Mouse (Mus musculus): ENCODE results near the gene Snap91.

Gene Snap91

DNA sequence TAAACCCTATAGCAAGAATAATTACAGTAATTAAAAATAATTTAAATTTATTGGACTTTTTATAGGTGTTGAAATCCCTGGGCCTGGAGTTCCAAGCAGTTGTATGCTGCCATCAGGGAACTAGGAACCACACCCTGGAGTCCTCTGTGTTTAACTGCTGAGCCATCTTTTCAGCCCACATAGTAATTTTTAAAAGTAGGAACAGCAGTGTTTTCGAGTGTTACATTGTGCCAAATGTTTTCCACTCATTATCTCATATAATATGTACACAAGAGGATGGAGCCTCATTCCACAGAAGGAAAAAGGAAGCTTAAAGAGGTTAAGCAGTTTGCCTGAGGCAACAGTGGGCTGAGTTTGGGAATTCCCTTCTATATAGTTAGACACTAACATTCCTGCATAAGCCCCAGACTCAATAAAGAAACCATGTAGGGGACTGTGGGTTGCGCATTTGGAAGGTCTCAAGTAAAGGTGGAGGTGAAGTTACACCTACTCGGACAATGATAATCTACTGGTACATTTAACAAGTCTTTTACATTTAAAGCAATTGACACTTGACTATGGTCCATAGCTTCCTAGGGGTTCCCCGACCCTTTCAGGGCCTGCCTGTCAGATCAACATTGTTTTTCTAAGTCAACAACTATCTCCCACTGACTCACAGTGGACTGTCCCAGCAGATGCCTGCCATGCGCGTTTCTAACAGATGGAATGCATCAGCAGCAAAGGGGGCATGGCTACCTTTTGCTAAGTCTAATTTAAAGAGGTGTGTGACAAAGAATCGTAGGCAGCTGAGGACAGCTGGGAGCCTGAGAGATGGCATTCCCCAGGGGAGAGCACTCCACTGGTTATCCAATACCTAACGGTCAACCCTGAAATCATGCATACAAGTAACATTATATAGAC lies 117.7 kb downstream of the Snap91 start:
- DNase-seq (ENCODE audit: inconsistent age in 2 of 2, low spot score in 1 of 2) = no peak

DNA sequence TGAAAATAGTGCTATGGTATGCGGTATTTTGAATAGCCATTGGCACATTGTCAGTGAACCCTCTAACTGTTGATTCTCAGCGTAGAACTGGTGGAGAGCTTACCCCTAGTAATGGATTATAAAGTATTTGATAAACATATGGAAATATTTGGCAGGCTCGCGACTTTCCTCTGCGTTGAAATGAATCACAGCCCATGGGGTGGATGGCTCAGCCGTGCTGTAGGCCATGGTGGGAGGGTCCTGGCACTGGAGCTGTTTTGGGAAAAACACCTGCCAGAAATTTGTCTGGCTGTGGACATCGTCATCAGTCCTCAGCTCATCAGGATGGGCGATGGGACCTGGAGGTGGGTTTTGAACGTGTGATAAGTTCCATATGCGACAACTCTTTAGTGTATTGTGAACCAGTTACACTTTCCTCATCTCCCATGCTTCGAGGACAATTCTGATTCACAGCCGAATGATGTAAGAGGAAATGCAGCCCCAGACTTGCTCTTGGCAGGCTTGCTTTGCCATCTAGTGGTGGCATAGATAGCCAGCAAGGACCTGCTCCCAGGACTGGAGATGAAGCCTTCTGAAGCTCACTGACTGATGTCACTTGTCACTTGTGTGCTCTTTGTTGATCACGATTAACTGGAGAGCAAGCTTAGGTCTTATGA lies 134.4 kb downstream of the Snap91 start:
- DNase-seq (ENCODE audit: inconsistent age in 2 of 2, low spot score in 1 of 2) = peak; percentile 85 to 95

DNA sequence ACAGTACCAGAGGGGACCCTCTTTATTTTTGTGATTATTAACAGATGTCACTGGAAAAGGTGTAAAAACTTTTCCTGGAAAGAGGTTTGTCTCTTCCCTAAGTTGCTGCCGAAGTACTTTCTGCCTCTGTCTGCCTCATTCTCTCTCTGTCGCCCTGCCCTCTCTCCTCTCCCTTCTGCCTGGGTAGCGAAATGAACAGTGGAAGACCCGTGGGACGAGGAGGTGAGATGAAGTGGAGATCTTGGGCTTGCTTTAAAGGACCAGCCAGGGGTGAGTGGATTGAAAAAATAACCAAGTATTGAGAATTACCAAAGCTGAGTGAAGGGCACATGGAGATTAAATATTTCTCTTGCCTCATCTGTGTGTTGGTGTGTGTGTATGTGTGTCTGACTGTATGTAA lies 136.4 kb downstream of the Snap91 start:
- DNase-seq (ENCODE audit: inconsistent age in 2 of 2, low spot score in 1 of 2) = peak in 1 of 2 experiments; percentile 78

DNA sequence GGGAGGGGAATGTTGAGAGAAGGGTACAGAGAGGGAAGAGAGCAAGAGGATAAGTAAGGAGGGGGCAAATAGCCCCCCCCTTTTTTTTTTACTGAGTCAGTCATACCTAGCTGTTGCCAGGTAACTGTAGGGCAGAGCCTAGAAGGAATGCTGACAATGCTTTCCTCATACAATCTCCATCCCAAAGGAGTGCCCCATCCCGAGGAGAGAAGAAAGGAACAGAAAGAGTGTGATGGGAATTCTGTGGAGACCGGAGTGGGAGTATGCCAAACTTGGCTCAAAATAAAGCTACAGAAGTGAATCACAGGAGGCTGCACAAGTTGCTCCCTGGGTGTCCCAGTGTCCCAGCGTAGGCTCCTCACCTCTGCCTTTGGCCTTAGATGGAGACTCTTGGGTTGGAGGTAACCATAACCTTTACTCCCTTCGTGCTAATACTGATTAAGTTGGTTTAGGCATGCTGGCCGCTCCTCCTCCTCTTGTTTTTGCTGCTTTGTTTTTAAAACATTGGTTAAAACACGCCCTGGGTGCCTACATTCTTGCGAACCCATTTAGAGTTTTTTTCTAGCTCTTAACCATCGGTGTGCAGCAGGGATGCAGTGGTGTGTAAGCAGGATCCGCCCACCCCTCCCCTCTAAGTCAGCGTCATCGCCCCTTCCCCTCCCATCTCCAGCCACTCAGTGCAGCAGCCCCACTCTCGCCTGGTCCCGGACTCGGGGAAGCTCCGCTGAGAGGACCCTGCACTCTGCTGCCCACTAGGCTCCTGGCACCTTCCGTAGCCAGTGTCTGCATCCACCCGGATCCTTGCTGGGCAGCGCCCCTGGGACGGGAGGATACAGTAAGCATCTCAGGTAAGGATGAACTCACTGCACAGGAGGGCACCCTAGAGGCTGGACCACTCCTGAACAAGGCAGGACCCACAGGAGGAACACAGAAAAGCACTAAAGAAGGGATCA lies 137.2 kb downstream of the Snap91 start, which contains the start of gene Prss35:
TSS of gene Prss35 (plus strand) at position 691 of the 953 bp plus-strand sequence.
- DNase-seq (ENCODE audit: inconsistent age in 2 of 2, low spot score in 1 of 2) = peak; percentile 86 to 90

DNA sequence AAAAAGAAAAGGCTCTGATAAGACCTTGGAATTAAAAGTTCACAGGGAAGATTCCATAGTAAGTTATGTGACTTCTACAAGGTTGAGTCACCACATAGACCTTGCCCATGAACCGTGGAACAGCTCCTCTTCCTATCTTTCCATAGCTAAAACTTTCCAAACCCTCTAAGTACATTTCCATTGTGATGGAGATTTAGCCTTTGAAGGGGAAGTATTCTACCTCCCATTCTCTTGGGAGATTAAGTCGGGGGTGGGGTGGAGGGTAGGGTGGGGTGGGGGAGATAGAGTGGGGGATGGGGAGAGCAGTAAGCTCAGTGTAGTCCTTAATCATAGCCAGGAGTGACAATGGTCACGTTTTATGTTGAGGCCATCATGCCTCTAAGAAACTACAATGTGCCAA lies 140.5 kb downstream of the Snap91 start:
- peak in 1 of 2 experiments; percentile 70 for DNase-seq (ENCODE audit: inconsistent age in 2 of 2, low spot score in 1 of 2)

DNA sequence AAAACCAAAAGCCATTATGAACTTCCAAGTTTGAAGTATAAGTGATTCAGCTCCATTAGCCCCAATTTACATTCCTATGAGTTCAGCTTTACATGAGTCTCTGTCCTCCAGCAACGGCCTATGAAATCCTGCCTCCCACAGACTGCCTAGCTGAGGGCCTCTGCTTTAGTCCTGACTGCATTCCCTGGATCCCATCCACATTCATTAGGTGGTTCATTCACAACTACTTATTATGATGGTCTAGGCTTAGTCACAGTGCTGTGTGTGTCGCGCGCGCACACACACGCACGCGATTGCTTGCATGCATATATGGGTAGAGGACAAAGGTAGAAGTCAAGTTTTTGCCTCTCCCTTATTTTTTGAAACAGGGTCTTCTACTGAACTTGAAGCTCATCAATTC lies 141.7 kb downstream of the Snap91 start:
- DNase-seq (ENCODE audit: inconsistent age in 2 of 2, low spot score in 1 of 2) = peak in 1 of 2 experiments; percentile 45

DNA sequence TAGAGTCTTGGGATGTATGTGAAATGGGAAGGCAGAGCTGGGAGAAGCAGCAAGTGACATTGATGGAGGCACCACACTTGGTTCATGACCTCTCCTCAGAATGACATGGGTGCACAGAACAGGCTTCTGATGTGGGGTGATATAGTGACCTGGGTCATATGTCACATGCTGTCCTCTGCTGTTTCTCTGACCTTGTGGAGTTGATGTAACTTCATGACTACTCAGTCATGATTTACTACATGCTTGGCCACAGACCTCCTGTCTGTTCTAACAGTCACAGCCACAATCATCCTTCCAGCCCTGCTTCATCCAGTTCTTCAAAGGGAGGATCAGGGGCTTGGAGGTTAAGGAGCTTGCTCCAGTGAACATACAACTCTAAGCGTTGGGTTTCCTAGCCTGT lies 142.4 kb downstream of the Snap91 start:
- peak; percentile 48 to 77 for DNase-seq (ENCODE audit: inconsistent age in 2 of 2, low spot score in 1 of 2)

DNA sequence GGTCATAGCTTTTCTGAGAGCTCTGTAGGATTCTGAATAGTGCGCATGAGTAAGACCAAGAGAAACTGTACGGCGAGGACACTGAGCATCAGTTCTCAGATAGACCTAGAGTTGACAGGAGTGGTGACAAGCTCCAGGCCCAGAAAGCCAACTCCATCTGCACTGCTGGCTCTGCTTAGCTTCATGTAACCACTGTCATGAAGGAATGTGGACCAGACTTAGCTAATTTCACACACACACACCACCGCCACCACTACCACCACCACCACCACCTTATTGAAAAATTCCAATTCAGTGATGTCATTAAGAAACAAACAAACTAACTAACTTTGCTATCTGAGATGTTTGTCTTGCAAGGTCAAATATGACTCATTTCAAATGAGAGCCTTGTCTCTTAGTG lies 143.5 kb downstream of the Snap91 start:
- peak in 1 of 2 experiments; percentile 74 for DNase-seq (ENCODE audit: inconsistent age in 2 of 2, low spot score in 1 of 2)

DNA sequence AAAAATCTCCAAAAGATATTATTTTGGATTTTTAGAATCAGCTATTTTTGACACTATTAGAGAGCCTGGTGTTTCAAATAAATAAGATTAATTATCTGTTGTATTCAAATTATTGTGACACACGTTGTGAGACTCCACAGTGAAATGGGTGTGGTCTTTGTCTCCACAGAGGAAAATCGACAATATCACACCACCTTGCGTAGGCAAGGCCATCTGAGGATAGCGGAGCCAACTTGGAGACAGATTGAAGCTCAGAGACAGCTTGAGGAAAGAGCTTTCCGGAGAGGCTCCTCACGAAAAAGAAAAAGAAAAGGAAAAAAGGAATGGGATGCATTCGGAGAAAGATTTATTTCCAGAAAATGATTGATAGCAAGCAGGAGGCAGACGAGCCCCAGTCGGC lies 145.7 kb downstream of the Snap91 start:
- DNase-seq (ENCODE audit: inconsistent age in 2 of 2, low spot score in 1 of 2) = peak in 1 of 2 experiments; percentile 73

DNA sequence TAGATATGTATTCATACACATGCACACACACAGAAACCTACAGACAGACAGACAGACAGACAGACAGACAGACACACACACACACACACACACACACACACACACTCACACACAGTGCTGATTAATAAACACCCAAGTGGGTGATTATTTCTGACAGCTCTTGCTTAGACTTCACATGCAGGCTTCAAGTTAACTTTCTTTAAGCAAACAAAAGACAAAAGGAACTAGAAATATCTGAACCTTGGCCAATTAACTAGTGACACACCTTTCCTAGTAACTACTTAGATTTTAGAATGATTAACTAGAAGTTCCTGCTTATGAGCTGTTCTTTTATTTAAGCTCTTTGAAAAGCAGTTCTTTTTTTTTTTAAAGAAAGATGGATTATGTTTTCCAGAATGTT lies 146.1 kb downstream of the Snap91 start:
- DNase-seq (ENCODE audit: inconsistent age in 2 of 2, low spot score in 1 of 2) = no peak

DNA sequence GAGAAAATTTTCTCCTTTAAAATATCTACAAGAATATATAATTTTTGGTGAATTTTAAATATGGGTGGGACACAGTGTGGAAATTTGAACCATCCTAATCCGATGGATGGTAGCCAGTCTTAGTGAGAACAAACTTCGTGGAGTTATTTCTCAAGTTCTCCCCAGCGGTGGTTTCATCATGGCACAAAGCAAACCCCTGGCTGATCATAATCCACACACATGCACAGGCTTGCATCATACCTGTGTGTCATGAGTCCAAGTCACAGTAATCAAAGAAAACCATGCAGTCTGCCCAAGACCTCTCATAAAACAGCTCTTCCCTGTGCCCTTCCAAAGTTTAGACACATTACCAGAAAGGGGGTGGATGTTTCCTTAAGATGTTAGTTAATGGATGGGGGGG lies 150.6 kb downstream of the Snap91 start:
- peak in 1 of 2 experiments; percentile 55 for DNase-seq (ENCODE audit: inconsistent age in 2 of 2, low spot score in 1 of 2)

DNA sequence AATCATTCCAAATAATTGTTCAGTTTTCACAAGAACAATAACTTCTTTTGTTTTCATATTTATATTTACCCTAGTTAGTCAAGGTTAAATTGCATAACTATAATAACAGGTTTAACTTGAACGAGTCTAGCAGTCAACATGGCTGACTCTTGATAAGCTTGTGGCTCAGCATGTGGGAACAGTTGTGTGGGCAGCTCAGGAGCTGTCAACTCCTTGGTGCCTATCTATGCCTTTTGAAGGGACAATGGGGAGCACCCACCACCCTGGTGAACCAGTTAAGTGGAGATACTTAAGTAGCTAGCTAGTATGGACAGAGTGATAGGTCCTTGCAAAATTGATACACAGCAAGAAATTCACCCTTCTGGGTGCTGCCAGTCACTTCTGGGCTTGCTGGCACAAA lies 151.4 kb downstream of the Snap91 start:
- DNase-seq (ENCODE audit: inconsistent age in 2 of 2, low spot score in 1 of 2) = no peak

DNA sequence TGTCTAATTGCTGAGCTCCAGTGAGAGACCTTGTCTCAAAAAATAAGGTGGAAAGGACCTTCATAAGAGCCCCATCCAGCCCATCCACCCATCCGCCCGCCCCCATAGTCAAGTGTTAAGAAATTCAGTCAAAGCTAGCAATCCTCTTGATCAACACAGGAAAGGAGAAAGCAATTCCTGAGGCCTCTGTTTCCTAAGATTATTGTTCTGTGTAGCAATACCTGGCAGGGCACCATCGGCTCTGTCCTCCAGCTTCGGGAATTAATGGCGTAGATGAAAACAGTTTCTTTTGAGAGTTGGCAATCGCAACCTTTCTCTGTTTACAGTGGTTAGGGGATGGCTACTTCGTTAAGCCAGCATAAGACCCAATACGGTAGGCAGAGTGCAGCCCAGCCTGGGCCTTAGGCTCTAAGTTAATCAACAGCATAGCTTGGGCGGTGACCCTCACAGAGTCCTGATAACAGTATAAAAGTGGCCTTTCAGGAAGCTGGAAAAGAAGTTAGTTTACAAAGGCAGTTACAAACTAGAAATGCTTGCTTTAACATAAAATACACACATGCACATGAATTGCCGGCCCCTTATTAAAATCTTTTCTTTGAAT lies 152.1 kb downstream of the Snap91 start:
- peak in 1 of 2 experiments; percentile 84 for DNase-seq (ENCODE audit: inconsistent age in 2 of 2, low spot score in 1 of 2)

DNA sequence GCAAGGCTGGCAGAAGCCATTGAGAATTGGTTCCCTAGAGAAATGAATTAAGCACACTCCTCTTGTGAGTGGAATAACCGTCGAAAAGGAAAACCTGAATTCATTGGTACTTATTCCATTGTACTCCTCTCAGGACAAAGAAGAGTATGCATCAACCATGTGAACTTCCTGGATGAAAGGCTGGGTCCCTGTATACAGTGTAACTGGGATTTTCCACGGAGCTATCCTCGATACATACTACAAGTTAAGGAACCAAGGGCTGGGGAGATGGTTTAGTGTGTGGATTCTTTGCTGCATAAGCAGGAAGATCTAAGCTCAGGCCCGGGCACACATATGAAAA lies 154.1 kb downstream of the Snap91 start:
- DNase-seq (ENCODE audit: inconsistent age in 2 of 2, low spot score in 1 of 2) = no peak

DNA sequence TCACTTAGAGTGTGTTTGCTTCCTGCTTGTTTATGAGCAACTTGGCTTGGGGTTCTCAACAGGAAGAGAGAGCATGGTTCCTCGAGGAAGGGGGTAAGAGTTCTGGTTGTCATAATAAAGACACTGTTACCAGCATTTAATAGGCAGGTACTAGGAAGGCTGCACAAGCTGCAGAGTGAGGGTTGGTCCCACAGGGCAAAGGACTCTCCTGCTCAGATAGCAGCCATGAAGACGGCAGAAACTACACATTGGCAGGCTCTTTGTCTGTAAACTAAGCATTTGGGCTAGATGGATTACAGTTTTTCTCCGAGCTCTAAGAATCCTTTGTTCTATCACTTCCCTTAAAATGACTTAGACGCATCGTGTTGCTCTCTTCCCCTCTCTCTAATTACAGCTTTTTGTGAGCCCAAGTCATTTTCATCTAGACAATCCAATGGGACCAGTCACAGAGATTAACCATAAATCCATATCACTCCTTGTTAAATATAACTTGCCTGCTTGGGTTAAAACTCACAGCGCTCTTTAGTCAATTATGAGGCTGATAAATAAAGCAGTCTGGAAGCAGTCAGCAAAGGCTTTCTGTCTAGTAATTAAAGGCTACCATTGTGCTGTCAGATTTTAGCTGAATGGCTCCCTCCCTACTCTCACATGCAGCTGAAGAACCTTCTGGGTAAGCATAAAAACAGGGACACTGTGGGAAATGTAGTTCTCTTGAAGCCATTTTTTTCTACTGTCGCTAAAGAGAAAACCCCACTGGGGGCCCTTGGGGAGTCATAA lies 154.7 kb downstream of the Snap91 start:
- DNase-seq (ENCODE audit: inconsistent age in 2 of 2, low spot score in 1 of 2) = no peak

DNA sequence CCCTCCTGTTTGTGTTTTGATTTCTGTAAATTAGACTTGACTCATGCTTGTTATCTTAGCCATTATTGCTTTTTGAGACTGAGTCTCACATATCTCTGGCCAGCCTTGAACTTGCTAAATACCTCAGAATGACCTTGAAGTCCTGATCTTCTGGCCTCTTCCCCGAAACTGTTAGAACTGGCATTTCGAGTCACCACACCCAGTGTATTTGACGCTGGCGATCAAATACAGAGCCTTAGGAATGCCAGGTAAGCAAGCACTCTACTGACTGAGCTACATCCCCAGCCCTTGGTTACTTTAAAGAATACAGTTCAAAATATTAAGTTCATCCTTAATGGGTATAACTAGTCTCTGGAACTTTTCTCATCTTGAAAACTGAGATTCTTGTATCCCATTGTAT lies 155.4 kb downstream of the Snap91 start:
- DNase-seq (ENCODE audit: inconsistent age in 2 of 2, low spot score in 1 of 2) = peak in 1 of 2 experiments; percentile 69

DNA sequence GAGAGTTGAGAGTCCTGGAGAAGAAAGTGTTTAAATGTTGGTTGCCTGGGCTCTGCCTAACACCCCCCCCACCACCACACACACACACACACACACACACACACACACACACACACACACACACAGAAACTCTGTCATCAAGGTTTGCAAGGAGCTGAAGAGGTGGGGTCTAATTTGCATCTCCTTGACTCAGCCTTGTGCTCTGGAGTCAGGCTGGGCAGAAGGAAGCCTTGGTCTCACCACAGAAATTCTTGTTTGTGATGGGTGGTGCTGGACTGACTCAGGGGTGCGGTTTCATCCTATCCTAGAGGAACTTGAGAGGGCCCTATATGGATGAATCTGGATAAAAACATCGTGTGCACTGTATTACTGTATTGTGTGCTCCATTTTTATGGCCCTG lies 159.7 kb downstream of the Snap91 start:
- no peak for DNase-seq (ENCODE audit: inconsistent age in 2 of 2, low spot score in 1 of 2)

DNA sequence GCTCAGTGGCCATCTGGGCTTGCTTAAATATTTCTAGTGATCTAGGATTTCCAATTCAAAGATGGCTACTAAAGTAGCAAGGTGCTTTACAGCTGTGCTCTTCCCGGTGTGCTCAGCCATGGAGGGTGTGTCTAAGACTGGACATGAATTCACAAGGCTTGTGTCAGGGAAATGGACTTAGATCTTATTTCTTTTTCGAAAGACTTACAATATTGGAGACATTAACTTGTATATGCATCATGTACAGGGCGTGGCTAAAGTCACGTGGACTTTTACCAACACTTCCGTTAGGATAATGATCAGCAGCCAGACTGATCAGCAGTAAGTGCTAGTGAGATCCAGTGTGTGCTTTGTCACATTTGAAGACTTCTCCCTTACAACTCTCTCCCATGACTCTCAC lies 160.2 kb downstream of the Snap91 start:
- no peak for DNase-seq (ENCODE audit: inconsistent age in 2 of 2, low spot score in 1 of 2)

DNA sequence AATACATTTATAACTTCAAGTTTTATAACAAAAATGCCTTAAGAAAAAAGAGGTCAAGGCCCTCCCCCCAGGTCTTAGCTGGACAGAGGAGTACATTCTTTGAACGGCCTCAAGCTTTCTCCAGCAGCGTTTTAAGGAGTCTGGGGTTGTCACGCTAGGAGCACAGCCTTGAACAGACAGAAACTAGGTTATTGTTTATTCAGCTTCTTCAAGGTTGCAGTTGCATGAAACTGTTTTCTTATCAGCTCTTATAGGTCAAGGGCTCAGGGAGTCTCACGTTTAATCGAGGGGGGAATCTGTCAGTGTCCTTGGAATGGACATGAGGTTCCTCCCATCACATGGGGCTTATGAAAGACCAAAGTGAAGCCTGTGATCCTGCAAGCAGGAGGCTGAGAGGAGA lies 163.3 kb downstream of the Snap91 start:
- DNase-seq (ENCODE audit: inconsistent age in 2 of 2, low spot score in 1 of 2) = peak; percentile 84 to 92

DNA sequence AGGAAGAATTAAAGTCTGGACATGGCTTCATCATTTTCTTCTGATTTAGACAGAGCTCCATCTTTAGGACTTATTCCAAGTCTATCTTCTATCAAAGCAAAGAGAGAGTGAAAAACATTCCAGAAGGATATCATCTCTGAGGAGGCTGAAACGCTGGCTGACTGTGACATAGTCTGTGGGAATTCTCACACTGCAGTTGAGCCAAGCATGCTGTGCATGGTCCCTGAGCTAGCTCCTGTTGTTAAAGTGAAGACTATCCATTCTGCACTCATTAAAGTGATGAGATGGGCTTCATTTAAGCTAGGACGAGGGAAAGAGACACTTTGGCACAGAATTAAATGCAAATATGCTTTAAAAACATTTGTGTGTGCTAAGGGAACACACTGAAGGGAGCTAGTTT lies 163.9 kb downstream of the Snap91 start:
- peak in 1 of 2 experiments; percentile 76 for DNase-seq (ENCODE audit: inconsistent age in 2 of 2, low spot score in 1 of 2)

Measured in adrenal gland, adult (tissue).